Mouse (Mus musculus) left cerebral cortex, postnatal 25 days (tissue): ENCODE results near the gene Ramp1. TPM values are rescaled to one million over a fixed set of nuclear protein-coding genes. Genes with fewer than 3 reads are reported as not detected.

Experiments
- DNase-seq, 2 experiments: peaks; one replicate each; pipeline ENCODE4 v3.0.0; 2022; ENCODE audit warnings: low spot score in 2 of 2, mixed read lengths in 1 of 2
- intact Hi-C: fragments of 180-260 bp; cut with DNase I; formaldehyde crosslinking; loops from one replicate; pipeline ENCODE4 v1.15.1; 2025
- total RNA-seq, 2 experiments: library from RNA; stranded (reverse); gene quantifications; 2 replicates each; pipeline ENCODE4 v1.2.3; 2021

Gene Ramp1
- total RNA-seq, 2 experiments from 2014 or later: 49.9 to 54.2 TPM

- intact Hi-C loops: no loop called here
Observed at GRCm38 (mm10) chr1:91226562-91226961, 46.9 kb downstream of the Ramp1 start.

GRCm38 (mm10) chr1:91227381-91228054 lies 47.9 kb downstream of the Ramp1 start:
- no peak for DNase-seq
- intact Hi-C loops: no loop called here

More at GRCm38 (mm10) chr1:91226562-91226961, 46.9 kb downstream of the Ramp1 start:
- no peak for DNase-seq

GRCm38 (mm10) chr1:91231142-91231541 lies 51.5 kb downstream of the Ramp1 start:
- no peak for DNase-seq
- intact Hi-C loops: no loop called here

GRCm38 (mm10) chr1:91231896-91232295 lies 52.3 kb downstream of the Ramp1 start:
- intact Hi-C loops: no loop called here
- DNase-seq: no peak

GRCm38 (mm10) chr1:91235395-91235794 lies 55.8 kb downstream of the Ramp1 start:
- DNase-seq: no peak
- intact Hi-C loops: no loop called here

GRCm38 (mm10) chr1:91237676-91238075 lies 58.1 kb downstream of the Ramp1 start:
- intact Hi-C loops: no loop called here

GRCm38 (mm10) chr1:91239112-91239511 lies 59.5 kb downstream of the Ramp1 start:
- DNase-seq: peak; percentile 39 to 50
- intact Hi-C loops: loop anchor here (1.0 kb wide), 1 partner anchor 60 kb away; the partner anchor contains the start of gene Ramp1

More at GRCm38 (mm10) chr1:91237676-91238075, 58.1 kb downstream of the Ramp1 start:
- DNase-seq: no peak

GRCm38 (mm10) chr1:91239800-91240199 lies 60.2 kb downstream of the Ramp1 start:
- intact Hi-C loops: loop anchor here (1.0 to 10.0 kb wide), 3 partner anchors 60 to 635 kb away; partner anchors contain the start of genes Cops8 and Ramp1
- DNase-seq: no peak

- intact Hi-C loops: loop anchor here (10.0 kb wide), 2 partner anchors 126 to 636 kb away; partner anchors contain the start of gene Cops8
Observed at GRCm38 (mm10) chr1:91240685-91241084, 61.1 kb downstream of the Ramp1 start.

GRCm38 (mm10) chr1:91241249-91241648 lies 61.6 kb downstream of the Ramp1 start:
- DNase-seq: no peak
- intact Hi-C loops: loop anchor here (10.0 kb wide), 2 partner anchors 126 to 636 kb away; partner anchors contain the start of gene Cops8

More at GRCm38 (mm10) chr1:91240685-91241084, 61.1 kb downstream of the Ramp1 start:
- DNase-seq: no peak

GRCm38 (mm10) chr1:91248242-91248641 lies 68.6 kb downstream of the Ramp1 start:
- intact Hi-C loops: loop anchor here (5.0 to 10.0 kb wide), 3 partner anchors 133 to 643 kb away; partner anchors contain the start of gene Cops8
- DNase-seq: no peak

- intact Hi-C loops: loop anchor here (5.0 to 10.0 kb wide), 3 partner anchors 134 to 644 kb away; partner anchors contain the start of gene Cops8
Observed at GRCm38 (mm10) chr1:91248970-91249369, 69.3 kb downstream of the Ramp1 start.

GRCm38 (mm10) chr1:91249564-91250414 lies 70.2 kb downstream of the Ramp1 start, which contains the start of gene Ube2f:
Gene Ube2f, plus strand, starts transcription at chr1:91250304.
- intact Hi-C loops: loop anchor here (5.0 to 10.0 kb wide), 4 partner anchors 48 to 645 kb away; partner anchors contain the start of genes Cops8 and Scly
- DNase-seq: peak; percentile 95 to 99

More at GRCm38 (mm10) chr1:91248970-91249369, 69.3 kb downstream of the Ramp1 start:
- no peak for DNase-seq

GRCm38 (mm10) chr1:91250415-91251147 lies 71.0 kb downstream of the Ramp1 start:
- intact Hi-C loops: loop anchor here (5.0 kb wide), 1 partner anchor 47 kb away; the partner anchor contains the start of gene Scly
- DNase-seq: peak; percentile 5 to 23

- DNase-seq: peak in 1 of 2 experiments; percentile 7
- intact Hi-C loops: loop anchor here (5.0 kb wide), 1 partner anchor 46 kb away; the partner anchor contains the start of gene Scly
Observed at GRCm38 (mm10) chr1:91251148-91251650, 71.6 kb downstream of the Ramp1 start.

GRCm38 (mm10) chr1:91251927-91252326 lies 72.3 kb downstream of the Ramp1 start:
- no peak for DNase-seq
- intact Hi-C loops: loop anchor here (5.0 kb wide), 1 partner anchor 45 kb away; the partner anchor contains the start of gene Scly

- DNase-seq: no peak
- intact Hi-C loops: no loop called here
Observed at GRCm38 (mm10) chr1:91257918-91258317, 78.3 kb downstream of the Ramp1 start.

- DNase-seq: no peak
- intact Hi-C loops: no loop called here
Observed at GRCm38 (mm10) chr1:91259794-91260193, 80.2 kb downstream of the Ramp1 start.

GRCm38 (mm10) chr1:91262508-91262907 lies 82.9 kb downstream of the Ramp1 start:
- intact Hi-C loops: no loop called here
- no peak for DNase-seq
